Mouse (Mus musculus): ENCODE data around the gene Wdr70. TPM values are rescaled to one million over a fixed set of nuclear protein-coding genes. Genes with fewer than 3 reads are reported as not detected.

The Wdr70 gene
- 37.5 and 37.9 TPM in 2 replicates for polyA plus RNA-seq (2015; fragmentation: Nextera tagmentation; extraction: Ambion mirVana)

DNA sequence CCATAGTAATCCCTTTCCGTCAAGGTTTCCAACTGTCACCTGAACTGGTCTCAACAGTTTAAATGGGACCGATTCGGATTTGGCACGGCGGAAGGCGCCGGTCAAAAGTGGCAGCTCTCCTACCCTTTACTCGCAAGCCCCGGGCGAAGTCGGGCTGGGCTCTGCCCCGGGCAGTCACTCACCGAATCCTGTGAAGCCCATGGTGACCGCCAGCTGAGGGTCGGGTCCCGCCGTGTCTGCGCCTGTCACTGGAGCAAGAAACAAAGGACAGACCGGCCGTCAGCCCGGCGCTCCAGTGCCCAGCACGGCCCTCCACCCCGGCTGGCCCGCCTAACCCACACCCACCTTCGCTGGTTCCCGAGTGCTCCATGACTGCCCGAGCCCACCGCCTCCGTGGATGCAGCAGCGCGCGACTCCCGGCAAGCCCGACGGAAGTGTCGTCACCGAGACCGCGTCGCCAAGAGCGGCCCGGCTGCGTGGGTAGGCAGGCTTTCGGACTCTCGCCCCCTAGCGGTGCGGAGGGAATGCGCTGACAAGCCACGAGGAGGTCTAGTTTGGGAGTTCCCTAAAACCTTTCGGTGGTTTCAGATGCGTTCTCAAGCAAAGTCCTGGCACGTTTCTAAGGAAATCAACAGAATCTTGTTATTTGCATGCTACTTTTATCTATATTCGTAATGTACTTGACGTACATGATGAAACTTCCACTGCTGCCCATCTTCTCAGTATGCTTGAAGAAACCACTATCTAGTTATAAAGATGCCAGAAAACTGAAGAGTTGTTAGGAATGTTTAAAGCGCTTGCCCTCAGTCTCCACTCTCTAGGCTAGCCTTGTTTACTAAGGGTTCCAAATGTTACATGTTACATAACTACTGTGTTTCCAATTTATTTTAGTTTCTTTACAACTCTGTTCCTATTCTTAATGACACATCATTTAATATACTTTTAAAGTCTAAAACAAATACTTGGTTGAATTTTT lies at the start of gene Wdr70:
Gene Wdr70, minus strand, starts transcription at position 436 of the 976 bp plus-strand sequence.
- Histone ChIP-seq H3K4me1 (ENCODE audit: control insufficient read depth, insufficient read depth, low read length) (peaks cover 3% of the 10 kb centered on the region; the same call in 1 of the 2 replicates), H3K9me3 (replicated peaks; ENCODE audit: control insufficient read depth, low read length) (no peaks in the 10 kb centered on the region), H3K27ac (ENCODE audit: low read length) (no peak within 1 kb of the TSS; the same call in 1 of the 2 replicates), H3K4me3 (ENCODE audit: low read length) (peak within 1 kb of the TSS; percentile 95), H3K36me3 (ENCODE audit: control insufficient read depth, insufficient read depth) (peaks cover 7% of the 10 kb centered on the region; the same call in 1 of the 2 replicates), H3K27me3 (ENCODE audit: control insufficient read depth, insufficient read depth, low read length) (no peaks in the 10 kb centered on the region), H3K4me2 (ENCODE audit: low read depth, low read length) (peak within 1 kb of the TSS; percentile 77), H3K9ac (ENCODE audit: low read length) (peak within 1 kb of the TSS; percentile 89)
- 2% methylated on average over 56 of the region's 56 CpGs for WGBS
- ATAC-seq (replicated peaks; ENCODE audit: extremely low read depth, insufficient read depth, low FRiP score), result peak; percentile 90

DNA sequence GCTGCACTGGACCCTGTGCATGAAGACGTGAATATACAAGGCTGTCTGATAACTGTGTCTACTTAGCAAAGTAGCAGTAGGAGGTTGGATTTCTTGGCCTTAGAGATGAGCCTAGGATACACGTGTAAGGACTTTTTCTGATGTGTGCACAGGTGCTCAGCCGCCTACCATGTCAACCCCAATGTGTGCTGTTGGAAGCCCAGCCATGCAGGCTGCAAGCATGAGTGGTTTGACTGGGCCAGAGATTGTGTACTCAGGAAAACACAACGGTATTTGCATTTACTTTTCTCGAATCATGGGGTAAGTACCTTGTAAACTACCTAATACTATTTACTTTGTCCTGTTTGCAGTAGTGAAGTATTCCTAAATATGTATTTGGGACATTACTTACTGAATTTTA lies 36.6 kb upstream of the Wdr70 start:
- Histone ChIP-seq H3K9me3 (replicated peaks; ENCODE audit: control insufficient read depth, low read length) (no peaks in the 10 kb centered on the region), H3K9ac (ENCODE audit: low read length) (no peak overlapping the region), H3K4me2 (ENCODE audit: low read depth, low read length) (no peak overlapping the region), H3K27me3 (ENCODE audit: control insufficient read depth, insufficient read depth, low read length) (no peaks in the 10 kb centered on the region), H3K27ac (ENCODE audit: low read length) (no peak overlapping the region), H3K4me1 (ENCODE audit: control insufficient read depth, insufficient read depth, low read length) (no peaks in the 10 kb centered on the region), H3K36me3 (ENCODE audit: control insufficient read depth, insufficient read depth) (peaks cover 54% of the 10 kb centered on the region), H3K4me3 (ENCODE audit: low read length) (no peak overlapping the region)
- WGBS, result 87% methylated on average over 5 of the region's 5 CpGs
- no peak for ATAC-seq (replicated peaks; ENCODE audit: extremely low read depth, insufficient read depth, low FRiP score)

DNA sequence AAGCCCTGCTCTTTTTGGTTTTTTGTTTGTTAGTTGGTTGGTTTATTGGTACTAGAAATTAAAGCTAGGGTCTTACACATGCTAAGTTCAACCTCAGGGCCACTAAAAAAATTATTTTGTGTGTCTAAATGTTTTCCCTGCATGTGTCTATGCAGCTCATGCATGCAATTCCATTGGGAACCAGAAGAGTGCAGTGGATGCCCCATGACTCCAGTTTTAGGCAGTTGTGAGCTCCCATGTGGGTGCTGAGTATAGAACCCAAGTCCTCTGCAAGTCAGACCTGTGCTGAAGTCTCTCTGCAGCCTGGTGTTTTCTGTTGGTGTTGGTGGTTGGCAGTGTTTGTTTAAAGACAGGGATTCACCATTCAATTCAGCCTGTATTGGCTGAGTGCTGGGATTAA lies 32.8 kb upstream of the Wdr70 start:
- Histone ChIP-seq H3K4me2 (ENCODE audit: low read depth, low read length) (no peak overlapping the region), H3K4me1 (ENCODE audit: control insufficient read depth, insufficient read depth, low read length) (no peaks in the 10 kb centered on the region), H3K9me3 (replicated peaks; ENCODE audit: control insufficient read depth, low read length) (no peaks in the 10 kb centered on the region), H3K27ac (ENCODE audit: low read length) (no peak overlapping the region), H3K9ac (ENCODE audit: low read length) (no peak overlapping the region), H3K36me3 (ENCODE audit: control insufficient read depth, insufficient read depth) (peaks cover 64% of the 10 kb centered on the region), H3K27me3 (ENCODE audit: control insufficient read depth, insufficient read depth, low read length) (no peaks in the 10 kb centered on the region), H3K4me3 (ENCODE audit: low read length) (no peak overlapping the region)
- no peak for ATAC-seq (replicated peaks; ENCODE audit: extremely low read depth, insufficient read depth, low FRiP score)

DNA sequence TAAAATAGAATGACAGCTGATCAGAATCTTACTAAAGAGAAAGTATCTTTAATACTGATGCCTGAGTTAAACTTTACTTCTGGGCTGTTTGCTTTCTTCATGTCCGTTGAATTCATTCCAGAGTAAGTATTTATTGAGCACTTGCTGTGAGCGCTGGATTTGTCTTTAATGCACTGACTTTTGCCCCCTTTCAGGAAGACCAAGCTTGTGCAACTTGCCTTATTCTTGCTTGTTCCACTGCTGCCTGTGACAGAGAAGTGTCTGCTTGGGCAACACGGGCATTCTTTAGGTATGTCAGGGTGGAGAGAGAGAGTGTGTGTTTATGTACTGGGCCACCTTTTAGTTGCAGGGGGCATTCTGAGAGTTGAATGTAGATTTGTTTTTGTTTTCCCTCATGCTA lies 32.3 kb upstream of the Wdr70 start:
- Histone ChIP-seq H3K9ac (ENCODE audit: low read length) (no peak overlapping the region), H3K4me2 (ENCODE audit: low read depth, low read length) (no peak overlapping the region), H3K36me3 (ENCODE audit: control insufficient read depth, insufficient read depth) (peaks cover 68% of the 10 kb centered on the region), H3K9me3 (replicated peaks; ENCODE audit: control insufficient read depth, low read length) (no peaks in the 10 kb centered on the region), H3K4me1 (ENCODE audit: control insufficient read depth, insufficient read depth, low read length) (no peaks in the 10 kb centered on the region), H3K27me3 (ENCODE audit: control insufficient read depth, insufficient read depth, low read length) (no peaks in the 10 kb centered on the region), H3K27ac (ENCODE audit: low read length) (no peak overlapping the region), H3K4me3 (ENCODE audit: low read length) (no peak overlapping the region)
- WGBS, result 94% methylated on average over 3 of the region's 3 CpGs
- no peak for ATAC-seq (replicated peaks; ENCODE audit: extremely low read depth, insufficient read depth, low FRiP score)

DNA sequence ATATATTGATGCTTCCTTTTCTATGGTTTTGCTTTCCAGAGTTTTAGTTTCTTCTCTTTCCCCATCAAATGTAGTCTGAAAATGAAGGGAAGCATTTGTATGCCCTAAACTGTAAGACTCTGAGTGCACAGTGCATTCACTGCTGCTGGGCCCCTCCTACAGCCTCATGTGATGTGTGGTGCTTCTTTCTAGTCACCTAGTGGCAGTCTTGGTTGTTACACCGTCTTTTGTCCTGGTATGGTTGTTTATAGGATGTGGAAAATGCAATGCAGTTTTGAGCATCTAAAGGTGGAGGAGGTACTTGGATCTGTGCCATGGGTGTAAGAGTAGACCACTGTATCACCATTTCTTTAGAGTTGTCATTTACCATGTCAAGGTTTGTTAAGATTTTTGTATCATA lies 30.3 kb upstream of the Wdr70 start:
- no peak overlapping the region for H3K27ac ChIP-seq (ENCODE audit: low read length)
- H3K4me1 ChIP-seq (ENCODE audit: control insufficient read depth, insufficient read depth, low read length), result no peaks in the 10 kb centered on the region
- no peak overlapping the region for H3K4me3 ChIP-seq (ENCODE audit: low read length)
- no peak overlapping the region for H3K9ac ChIP-seq (ENCODE audit: low read length)
- H3K36me3 ChIP-seq (ENCODE audit: control insufficient read depth, insufficient read depth), result peaks cover 62% of the 10 kb centered on the region
- WGBS, result 70% methylated on average over 1 of the region's 1 CpGs
- ATAC-seq (replicated peaks; ENCODE audit: extremely low read depth, insufficient read depth, low FRiP score), result no peak
- no peaks in the 10 kb centered on the region for H3K27me3 ChIP-seq (ENCODE audit: control insufficient read depth, insufficient read depth, low read length)
- no peak overlapping the region for H3K4me2 ChIP-seq (ENCODE audit: low read depth, low read length)
- no peaks in the 10 kb centered on the region for H3K9me3 ChIP-seq (replicated peaks; ENCODE audit: control insufficient read depth, low read length)

DNA sequence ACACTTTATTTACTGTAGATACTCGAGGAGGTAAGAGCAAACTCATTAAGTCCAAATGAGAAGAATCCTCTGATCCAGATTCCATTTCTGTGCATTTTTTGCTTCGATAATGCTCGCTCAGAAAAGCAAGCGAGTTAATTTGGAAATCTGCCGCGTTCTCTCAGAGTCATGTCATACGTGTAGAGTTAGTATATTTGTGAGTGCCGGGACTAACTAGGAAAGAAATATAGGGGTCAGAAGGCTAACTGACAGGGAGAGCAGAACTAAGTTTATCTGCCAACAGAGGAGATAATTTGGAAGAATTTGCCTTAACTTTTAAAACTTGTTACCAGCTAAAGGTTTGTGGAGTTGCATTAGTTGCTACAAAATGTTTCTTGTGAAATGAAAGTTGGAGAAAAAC lies 10.8 kb upstream of the Wdr70 start:
- H3K27ac ChIP-seq (ENCODE audit: low read length), result no peak overlapping the region
- H3K4me3 ChIP-seq (ENCODE audit: low read length), result peak overlapping the region; percentile 68
- WGBS, result 2% methylated on average over 8 of the region's 8 CpGs
- H3K36me3 ChIP-seq (ENCODE audit: control insufficient read depth, insufficient read depth), result peaks cover 20% of the 10 kb centered on the region
- H3K4me1 ChIP-seq (ENCODE audit: control insufficient read depth, insufficient read depth, low read length), result peaks cover 17% of the 10 kb centered on the region
- ATAC-seq (replicated peaks; ENCODE audit: extremely low read depth, insufficient read depth, low FRiP score), result no peak
- H3K27me3 ChIP-seq (ENCODE audit: control insufficient read depth, insufficient read depth, low read length), result no peaks in the 10 kb centered on the region
- peak overlapping the region; percentile 97 for H3K4me2 ChIP-seq (ENCODE audit: low read depth, low read length)
- peak overlapping the region; percentile 77 for H3K9ac ChIP-seq (ENCODE audit: low read length)
- H3K9me3 ChIP-seq (replicated peaks; ENCODE audit: control insufficient read depth, low read length), result no peaks in the 10 kb centered on the region

DNA sequence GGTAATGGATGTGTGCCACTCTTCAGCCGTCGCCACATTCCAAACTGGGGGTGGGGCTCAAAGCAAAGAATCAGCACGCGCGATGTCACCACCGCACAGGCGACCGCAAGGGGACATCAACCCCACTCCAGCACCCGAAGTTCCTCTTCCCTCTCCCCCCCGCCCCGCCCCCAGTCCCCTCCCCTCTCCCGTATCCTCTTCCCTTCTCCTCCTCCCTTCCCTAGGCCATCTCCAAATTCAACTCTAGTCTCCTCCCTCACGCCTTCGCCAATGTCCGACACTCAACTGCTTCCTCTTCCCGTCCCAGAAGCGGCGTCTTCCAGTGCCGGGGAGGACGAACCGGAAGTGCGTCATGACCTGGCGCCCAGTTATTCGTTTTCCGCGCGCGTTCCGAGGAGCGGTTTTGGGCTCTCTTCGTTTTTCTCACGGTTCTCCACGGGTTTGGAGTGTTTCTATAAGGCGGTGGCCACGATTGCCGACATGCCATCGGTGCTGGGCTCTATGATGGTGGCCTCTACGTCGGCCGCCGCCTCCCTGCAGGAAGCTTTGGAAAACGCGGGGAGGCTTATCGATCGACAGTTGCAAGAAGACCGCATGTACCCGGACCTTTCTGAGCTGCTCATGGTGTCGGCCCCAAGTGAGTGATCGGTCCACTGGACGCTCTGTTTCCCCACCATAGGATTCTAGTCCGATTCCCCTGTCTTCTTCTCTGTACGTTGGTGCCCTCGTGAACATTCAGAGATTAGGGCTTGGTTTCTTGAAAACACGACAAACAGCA lies 10.1 kb upstream of the Wdr70 start, which contains the start of gene Nup155:
Gene Nup155, plus strand, starts transcription at position 308 of the 778 bp plus-strand sequence.
- peak; percentile 97 for ATAC-seq (replicated peaks; ENCODE audit: extremely low read depth, insufficient read depth, low FRiP score)
- peaks cover 20% of the 10 kb centered on the region for H3K36me3 ChIP-seq (ENCODE audit: control insufficient read depth, insufficient read depth)
- H3K9me3 ChIP-seq (replicated peaks; ENCODE audit: control insufficient read depth, low read length), result no peaks in the 10 kb centered on the region
- peak within 1 kb of the TSS; percentile 68 for H3K4me3 ChIP-seq (ENCODE audit: low read length)
- WGBS, result under 1% methylated on average over 54 of the region's 54 CpGs
- peak within 1 kb of the TSS; percentile 97 for H3K4me2 ChIP-seq (ENCODE audit: low read depth, low read length)
- H3K9ac ChIP-seq (ENCODE audit: low read length), result peak within 1 kb of the TSS; percentile 77
- no peaks in the 10 kb centered on the region for H3K27me3 ChIP-seq (ENCODE audit: control insufficient read depth, insufficient read depth, low read length)
- H3K27ac ChIP-seq (ENCODE audit: low read length), result peak within 1 kb of the TSS; percentile 64
- peaks cover 17% of the 10 kb centered on the region for H3K4me1 ChIP-seq (ENCODE audit: control insufficient read depth, insufficient read depth, low read length)

DNA sequence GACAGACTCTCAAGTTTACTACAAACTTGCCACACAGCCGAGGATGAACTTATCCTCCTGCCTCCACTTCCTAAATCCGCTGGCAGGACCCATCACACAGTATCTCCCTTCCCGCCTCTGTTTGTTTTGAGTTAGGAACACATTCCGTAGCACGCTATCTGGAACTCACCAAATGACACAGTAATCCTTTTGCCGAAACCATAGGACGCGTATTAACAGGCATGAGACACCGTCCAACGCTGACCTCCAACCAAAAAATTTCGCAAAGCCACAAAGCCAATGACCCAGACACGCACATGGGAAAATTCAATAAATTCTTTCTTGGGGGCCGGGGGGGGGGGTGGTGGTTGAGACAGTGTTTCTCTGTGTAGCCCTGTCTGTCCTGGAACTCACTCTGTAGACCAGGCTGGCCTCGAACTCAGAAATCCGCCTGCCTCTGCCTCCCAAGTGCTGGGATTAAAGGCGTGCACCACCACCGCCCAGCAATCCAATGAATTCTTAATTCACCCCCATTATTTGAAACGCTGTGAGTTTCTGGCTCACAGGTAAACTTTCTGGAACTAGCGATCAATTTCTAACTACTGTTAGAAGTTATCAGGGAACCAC lies 9.5 kb upstream of the Wdr70 start:
- H3K4me2 ChIP-seq (ENCODE audit: low read depth, low read length), result peak overlapping the region; percentile 97
- peaks cover 17% of the 10 kb centered on the region for H3K4me1 ChIP-seq (ENCODE audit: control insufficient read depth, insufficient read depth, low read length)
- H3K4me3 ChIP-seq (ENCODE audit: low read length), result peak overlapping the region; percentile 68
- 49% methylated on average over 19 of the region's 19 CpGs for WGBS
- no peaks in the 10 kb centered on the region for H3K9me3 ChIP-seq (replicated peaks; ENCODE audit: control insufficient read depth, low read length)
- H3K9ac ChIP-seq (ENCODE audit: low read length), result peak overlapping the region; percentile 77
- 0 out of 2 replicates have a peak, but pooled peaks have one; percentile 12 for ATAC-seq (replicated peaks; ENCODE audit: extremely low read depth, insufficient read depth, low FRiP score)
- peaks cover 13% of the 10 kb centered on the region for H3K36me3 ChIP-seq (ENCODE audit: control insufficient read depth, insufficient read depth)
- peak overlapping the region; percentile 64 for H3K27ac ChIP-seq (ENCODE audit: low read length)
- no peaks in the 10 kb centered on the region for H3K27me3 ChIP-seq (ENCODE audit: control insufficient read depth, insufficient read depth, low read length)
